Mouse (Mus musculus): ENCODE data around the gene Cd302. TPM values are rescaled to one million over a fixed set of nuclear protein-coding genes. Genes with fewer than 3 reads are reported as not detected.

The Cd302 gene
- 4.9 and 6.6 TPM in 2 replicates for total RNA-seq (2014; rRNA removed)
- 26.3 and 27.7 TPM in 2 replicates for polyA plus RNA-seq (2015; fragmentation: Nextera tagmentation; extraction: Ambion mirVana)

DNA sequence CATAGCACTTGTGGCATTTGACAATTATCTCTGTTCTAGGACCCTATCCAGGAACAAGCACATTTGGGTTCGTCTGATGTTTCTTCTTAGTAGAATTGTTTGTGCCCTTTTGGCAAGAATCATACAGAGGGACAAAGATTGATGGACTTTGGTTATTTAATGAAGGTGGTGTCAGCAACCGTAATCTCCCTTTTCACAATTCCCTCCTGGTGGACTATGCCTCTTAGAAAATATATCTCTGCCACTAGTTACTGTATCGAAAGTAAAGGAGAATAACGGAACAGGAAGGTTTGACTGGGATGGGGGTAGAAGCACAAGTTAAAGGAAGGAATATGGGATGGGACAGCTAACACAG lies at the start of gene Cd302:
Gene Cd302 (minus strand): TSS at position 22 of the 355 bp plus-strand sequence.
- TF ChIP-seq CTCF (IDR thresholded peaks at IDR 0.05; ENCODE audit: low read depth): no peak
- peak within 1 kb of the TSS; percentile 48 for H3K4me3 ChIP-seq (ENCODE audit: low read length)
- H3K9ac ChIP-seq (replicated peaks; ENCODE audit: low read length): peak within 1 kb of the TSS; percentile 45
- 50% methylated on average over 4 of the region's 4 CpGs for WGBS
- H3K4me1 ChIP-seq (ENCODE audit: insufficient read depth, low read length): 0 out of 2 replicates have a peak, but pooled peaks cover 6% of the 10 kb centered on the region
- H3K27ac ChIP-seq: no peak within 1 kb of the TSS
- no peak for DNase-seq (ENCODE audit: low spot score)
- H3K4me2 ChIP-seq (ENCODE audit: low read depth, low read length): peak within 1 kb of the TSS; percentile 97
- H3K36me3 ChIP-seq (ENCODE audit: insufficient read depth, low read length): no peaks in the 10 kb centered on the region
- H3K27me3 ChIP-seq (ENCODE audit: insufficient read depth, low read length): no peaks in the 10 kb centered on the region
- no peak for ATAC-seq
- H3K9me3 ChIP-seq (ENCODE audit: low read length): no peaks in the 10 kb centered on the region

DNA sequence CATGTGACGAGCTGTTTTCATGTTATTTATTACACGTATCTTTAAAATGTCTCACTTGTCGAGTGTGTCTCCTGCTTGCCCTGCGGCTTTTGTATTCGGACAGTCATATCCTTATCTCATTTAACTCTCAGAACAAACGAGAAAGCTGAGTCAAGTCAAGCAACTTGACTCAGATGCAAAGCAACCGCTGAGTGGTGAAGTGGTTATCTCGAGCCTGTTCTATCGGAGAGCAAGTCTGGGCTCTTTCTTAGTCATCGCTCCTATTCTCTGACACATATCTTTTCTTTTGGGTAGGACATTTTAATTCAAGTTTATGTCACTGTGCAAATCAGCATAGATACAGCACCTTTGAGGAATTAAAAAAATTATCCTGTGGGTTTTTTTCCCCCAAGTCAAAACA lies 44.4 kb upstream of the Cd302 start:
- H3K27ac ChIP-seq: no peak overlapping the region
- TF ChIP-seq CTCF (IDR thresholded peaks at IDR 0.05; ENCODE audit: low read depth): no peak
- no peaks in the 10 kb centered on the region for H3K9me3 ChIP-seq (ENCODE audit: low read length)
- no peaks in the 10 kb centered on the region for H3K4me1 ChIP-seq (ENCODE audit: insufficient read depth, low read length)
- no peak overlapping the region for H3K4me2 ChIP-seq (ENCODE audit: low read depth, low read length)
- 97% methylated on average over 10 of the region's 10 CpGs for WGBS
- H3K27me3 ChIP-seq (ENCODE audit: insufficient read depth, low read length): no peaks in the 10 kb centered on the region
- no peak overlapping the region for H3K4me3 ChIP-seq (ENCODE audit: low read length)
- ATAC-seq (no peak), DNase-seq (ENCODE audit: low spot score) (no peak)
- no peak overlapping the region for H3K9ac ChIP-seq (replicated peaks; ENCODE audit: low read length)
- no peaks in the 10 kb centered on the region for H3K36me3 ChIP-seq (ENCODE audit: insufficient read depth, low read length)

DNA sequence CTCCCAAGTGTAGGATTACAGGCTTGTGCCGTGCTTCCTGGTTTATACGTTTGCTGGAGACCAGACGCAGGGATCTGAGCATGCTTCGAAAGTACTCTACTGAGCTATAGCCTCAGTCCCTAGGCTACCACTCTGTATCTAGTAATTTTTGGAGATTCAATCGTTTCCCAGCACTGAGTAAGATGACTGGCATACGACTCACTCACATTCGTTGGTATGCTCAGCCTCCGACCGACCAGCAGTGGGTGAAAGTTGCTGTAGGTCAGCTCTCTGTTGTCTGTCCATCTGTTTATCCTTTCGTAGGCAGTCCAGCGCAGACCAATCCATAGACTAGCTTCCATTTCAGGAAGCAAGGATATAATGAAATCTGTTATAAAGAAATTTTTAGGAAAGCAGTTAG lies 43.3 kb upstream of the Cd302 start:
- ATAC-seq (no peak), DNase-seq (ENCODE audit: low spot score) (no peak)
- H3K9ac ChIP-seq (replicated peaks; ENCODE audit: low read length): no peak overlapping the region
- H3K27me3 ChIP-seq (ENCODE audit: insufficient read depth, low read length): no peaks in the 10 kb centered on the region
- no peaks in the 10 kb centered on the region for H3K9me3 ChIP-seq (ENCODE audit: low read length)
- H3K27ac ChIP-seq: no peak overlapping the region
- no peaks in the 10 kb centered on the region for H3K36me3 ChIP-seq (ENCODE audit: insufficient read depth, low read length)
- no peak overlapping the region for H3K4me2 ChIP-seq (ENCODE audit: low read depth, low read length)
- TF ChIP-seq CTCF (IDR thresholded peaks at IDR 0.05; ENCODE audit: low read depth): no peak
- H3K4me3 ChIP-seq (ENCODE audit: low read length): no peak overlapping the region
- no peaks in the 10 kb centered on the region for H3K4me1 ChIP-seq (ENCODE audit: insufficient read depth, low read length)
- 91% methylated on average over 11 of the region's 11 CpGs for WGBS

DNA sequence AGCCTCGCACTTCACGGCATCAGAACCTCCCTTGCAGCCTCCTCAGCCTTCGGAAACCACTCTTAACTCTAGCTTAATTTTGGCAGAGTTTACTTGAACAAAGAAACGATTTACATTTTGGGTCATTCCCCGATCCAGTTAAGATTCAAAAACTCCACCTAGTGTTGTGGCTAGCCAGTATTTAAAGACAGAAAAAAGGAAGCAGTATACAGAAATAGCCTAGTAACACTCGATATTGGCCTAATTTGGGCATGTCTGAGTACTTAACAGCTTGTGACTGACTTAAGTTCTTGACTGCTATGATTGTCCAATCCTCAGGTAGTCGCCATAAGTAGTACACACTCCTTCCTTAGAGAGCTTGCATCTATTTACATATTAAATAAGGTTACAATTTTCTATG lies 42.7 kb upstream of the Cd302 start:
- no peaks in the 10 kb centered on the region for H3K27me3 ChIP-seq (ENCODE audit: insufficient read depth, low read length)
- no peak overlapping the region for H3K4me3 ChIP-seq (ENCODE audit: low read length)
- H3K4me1 ChIP-seq (ENCODE audit: insufficient read depth, low read length): no peaks in the 10 kb centered on the region
- H3K4me2 ChIP-seq (ENCODE audit: low read depth, low read length): no peak overlapping the region
- no peak overlapping the region for H3K27ac ChIP-seq
- H3K36me3 ChIP-seq (ENCODE audit: insufficient read depth, low read length): no peaks in the 10 kb centered on the region
- H3K9ac ChIP-seq (replicated peaks; ENCODE audit: low read length): no peak overlapping the region
- ATAC-seq (no peak), DNase-seq (ENCODE audit: low spot score) (no peak)
- no peaks in the 10 kb centered on the region for H3K9me3 ChIP-seq (ENCODE audit: low read length)
- no peak for TF ChIP-seq CTCF (IDR thresholded peaks at IDR 0.05; ENCODE audit: low read depth)
- 91% methylated on average over 7 of the region's 7 CpGs for WGBS

DNA sequence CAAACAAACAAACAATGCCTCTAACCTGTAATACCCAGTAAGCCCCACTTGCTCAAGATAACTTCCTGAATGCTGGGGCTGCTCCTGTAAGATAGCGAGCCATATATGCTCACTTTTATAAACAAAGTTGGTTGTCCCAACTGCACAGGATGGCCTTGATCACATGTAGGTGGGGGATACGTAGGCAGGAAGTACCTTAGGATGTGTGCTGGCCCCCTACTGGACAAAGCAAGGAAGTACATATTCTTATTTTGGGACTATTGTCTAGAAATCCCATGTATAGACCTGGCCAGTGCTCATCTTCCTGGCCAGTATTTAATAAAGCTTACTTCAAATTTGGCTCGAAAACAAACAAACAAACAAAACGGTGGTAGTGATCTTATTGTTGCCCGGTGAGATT lies 39.1 kb upstream of the Cd302 start:
- Histone ChIP-seq H3K4me1 (ENCODE audit: insufficient read depth, low read length) (no peaks in the 10 kb centered on the region), H3K4me3 (ENCODE audit: low read length) (no peak overlapping the region), H3K27ac (no peak overlapping the region), H3K4me2 (ENCODE audit: low read depth, low read length) (no peak overlapping the region), H3K27me3 (ENCODE audit: insufficient read depth, low read length) (no peaks in the 10 kb centered on the region), H3K36me3 (ENCODE audit: insufficient read depth, low read length) (no peaks in the 10 kb centered on the region), H3K9ac (replicated peaks; ENCODE audit: low read length) (no peak overlapping the region), H3K9me3 (ENCODE audit: low read length) (no peaks in the 10 kb centered on the region)
- DNase-seq (ENCODE audit: low spot score): no peak
- ATAC-seq: no peak
- peak; percentile 52 for TF ChIP-seq CTCF (IDR thresholded peaks at IDR 0.05; ENCODE audit: low read depth)
- 83% methylated on average over 5 of the region's 5 CpGs for WGBS

DNA sequence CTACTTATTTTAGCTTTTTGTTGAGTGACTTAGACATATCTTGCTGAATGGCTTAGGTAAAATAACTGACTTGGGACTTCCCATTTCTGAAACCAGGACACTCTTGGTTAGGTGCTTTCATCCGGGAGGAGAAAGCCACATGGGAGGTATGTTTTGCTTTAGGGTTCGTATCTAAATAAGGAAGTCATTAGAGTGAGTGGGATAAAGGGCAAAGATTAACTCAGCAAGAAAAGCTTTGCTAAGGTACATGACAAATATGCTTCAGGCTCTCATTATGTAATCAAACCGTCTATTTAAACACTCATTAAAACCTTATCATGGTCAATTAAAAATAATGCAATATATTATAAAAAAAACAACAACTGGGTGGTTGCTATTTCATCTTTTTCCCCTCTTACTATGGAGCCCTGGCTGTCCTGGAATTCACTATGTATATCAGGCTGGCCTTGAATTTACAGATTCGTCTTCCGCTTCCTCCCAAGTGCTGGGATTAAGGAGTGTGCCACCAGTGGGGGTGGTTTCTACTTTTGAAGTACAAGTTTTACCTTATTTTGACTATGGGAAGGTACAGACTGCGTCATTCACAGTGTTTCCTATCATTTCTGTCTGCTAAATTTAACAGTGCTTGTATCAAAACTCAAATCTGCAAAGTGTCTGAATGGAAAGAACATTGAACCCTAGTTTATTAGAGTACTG lies 37.9 kb upstream of the Cd302 start:
- no peak overlapping the region for H3K4me2 ChIP-seq (ENCODE audit: low read depth, low read length)
- no peak overlapping the region for H3K27ac ChIP-seq
- TF ChIP-seq CTCF (IDR thresholded peaks at IDR 0.05; ENCODE audit: low read depth): no peak
- 78% methylated on average over 6 of the region's 6 CpGs for WGBS
- no peaks in the 10 kb centered on the region for H3K9me3 ChIP-seq (ENCODE audit: low read length)
- H3K4me1 ChIP-seq (ENCODE audit: insufficient read depth, low read length): no peaks in the 10 kb centered on the region
- no peaks in the 10 kb centered on the region for H3K27me3 ChIP-seq (ENCODE audit: insufficient read depth, low read length)
- ATAC-seq (no peak), DNase-seq (ENCODE audit: low spot score) (no peak)
- no peaks in the 10 kb centered on the region for H3K36me3 ChIP-seq (ENCODE audit: insufficient read depth, low read length)
- H3K4me3 ChIP-seq (ENCODE audit: low read length): no peak overlapping the region
- no peak overlapping the region for H3K9ac ChIP-seq (replicated peaks; ENCODE audit: low read length)

DNA sequence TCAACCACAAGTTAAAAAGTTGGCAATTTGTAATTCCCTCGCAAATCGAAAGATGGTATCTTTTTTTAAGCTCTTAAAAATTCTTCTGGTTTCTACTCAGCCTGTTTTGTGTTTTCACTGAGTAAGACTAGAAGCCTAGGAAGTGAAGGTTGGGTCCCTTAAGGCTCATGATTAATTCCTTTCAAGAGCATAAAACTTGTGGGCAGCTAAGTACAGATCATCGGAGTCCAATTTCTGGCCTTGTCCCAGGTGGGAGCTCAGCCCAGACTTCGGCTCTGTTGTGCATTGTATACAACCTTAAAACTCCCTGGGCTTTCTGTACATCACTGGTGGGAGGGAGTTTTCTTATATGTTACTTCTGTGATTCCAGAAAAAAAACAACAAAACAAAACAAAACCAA lies 19.5 kb upstream of the Cd302 start:
- Histone ChIP-seq H3K27ac (no peak overlapping the region), H3K9me3 (ENCODE audit: low read length) (no peaks in the 10 kb centered on the region), H3K9ac (replicated peaks; ENCODE audit: low read length) (no peak overlapping the region), H3K27me3 (ENCODE audit: insufficient read depth, low read length) (no peaks in the 10 kb centered on the region), H3K4me1 (ENCODE audit: insufficient read depth, low read length) (no peaks in the 10 kb centered on the region), H3K4me2 (ENCODE audit: low read depth, low read length) (no peak overlapping the region), H3K4me3 (ENCODE audit: low read length) (no peak overlapping the region), H3K36me3 (ENCODE audit: insufficient read depth, low read length) (no peaks in the 10 kb centered on the region)
- DNase-seq (ENCODE audit: low spot score): no peak
- no peak for ATAC-seq
- WGBS: 81% methylated on average over 4 of the region's 4 CpGs
- no peak for TF ChIP-seq CTCF (IDR thresholded peaks at IDR 0.05; ENCODE audit: low read depth)

Measured in hindbrain, postnatal 0 days (tissue).